ENCODE assay signal across 17 mouse cellular contexts in the genomic region with DNA sequence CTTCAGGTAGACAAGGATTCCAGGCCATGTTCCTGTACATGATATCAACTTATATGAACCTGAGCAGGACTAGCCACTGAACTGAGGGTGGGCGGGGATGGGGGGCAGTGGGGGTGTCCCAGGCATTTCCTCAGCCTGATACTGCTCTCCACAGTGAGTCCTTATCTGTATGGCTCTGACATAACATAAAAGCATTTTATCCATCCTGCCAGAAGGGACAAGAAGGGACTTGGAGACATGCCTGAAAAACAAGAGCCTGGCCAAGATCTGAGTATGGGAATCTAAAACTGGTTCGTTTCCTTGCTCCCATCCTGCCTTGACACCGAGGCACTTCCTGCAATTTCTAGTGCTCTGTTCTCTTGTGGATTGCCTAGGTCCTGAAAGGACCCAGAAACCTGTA. TPM values are rescaled to one million over a fixed set of nuclear protein-coding genes. Genes with fewer than 3 reads are reported as not detected.
DNase-seq lines count a peak whose midpoint lies in the region; ATAC-seq and TF ChIP-seq lines count a peak whose summit lies in the region.
"Had no signal": no experiment of that assay in that cellular context is flagged by ENCODE, and none has a peak within 500 bp of the region (broad histone marks: within the 10 kb centered on the region; RNA-seq: fewer than 3 reads in every experiment).

No protein-coding gene starts in this region.

- H3K4me2 ChIP-seq in lung, embryonic 14.5 days: no peak overlapping the region
- no peak overlapping the region for H3K4me2 ChIP-seq in heart, embryonic 14.5 days (ENCODE audit: low read length)
- H3K4me2 ChIP-seq in liver, embryonic 14.5 days (ENCODE audit: low read depth): no peak overlapping the region
- H3K4me2 ChIP-seq: forebrain, embryonic 15.5 days; limb, embryonic 12.5 days; midbrain, embryonic 12.5 days had no signal

- no peaks in the 10 kb centered on the region for H3K36me3 ChIP-seq in lung, embryonic 14.5 days (ENCODE audit: insufficient read depth)
- H3K36me3 ChIP-seq in heart, embryonic 14.5 days (ENCODE audit: control insufficient read depth, insufficient read depth, low read length): no peaks in the 10 kb centered on the region
- H3K36me3 ChIP-seq in liver, embryonic 14.5 days (replicated peaks; ENCODE audit: control insufficient read depth, insufficient read depth, low read depth): no peaks in the 10 kb centered on the region
- H3K36me3 ChIP-seq: forebrain, embryonic 15.5 days; limb, embryonic 12.5 days; midbrain, embryonic 12.5 days had no signal

- no peak for TF ChIP-seq EP300 in liver, embryonic 14.5 days (IDR thresholded peaks at IDR 0.05; ENCODE audit: low read depth)

- peak; percentile 23 for DNase-seq in lung, embryonic 14.5 days
- DNase-seq in lung, adult 2 months: no peak
- peak in 1 of 3 experiments; percentile 18 for DNase-seq in liver, embryonic 14.5 days (ENCODE audit: low read depth in 3 of 3, low spot score in 3 of 3)
- no peak for DNase-seq in adrenal gland, adult 18-20 months (ENCODE audit: low spot score in 2 of 2)
- no peak for DNase-seq in left cerebral cortex, adult 18-20 months (ENCODE audit: low spot score in 2 of 2)
- DNase-seq: adrenal gland, postnatal 10 days; gastrocnemius, postnatal 36 days; layer of hippocampus, postnatal 36 days; spleen, adult 18-20 months had no signal

- no peak for TF ChIP-seq CTCF in lung, embryonic 14.5 days (IDR thresholded peaks at IDR 0.05; ENCODE audit: low read depth)
- no peak for TF ChIP-seq CTCF in lung, adult 2 months (IDR thresholded peaks at IDR 0.05; ENCODE audit: insufficient read depth, low read length)
- no peak for TF ChIP-seq CTCF in liver, embryonic 14.5 days (IDR thresholded peaks at IDR 0.05; ENCODE audit: low read depth)

- H3K4me3 ChIP-seq in lung, embryonic 14.5 days (ENCODE audit: low read depth, low read length): no peak overlapping the region
- H3K4me3 ChIP-seq in lung, adult 2 months (replicated peaks; ENCODE audit: extremely low read depth, low read depth, low read length): no peak overlapping the region
- H3K4me3 ChIP-seq in heart, embryonic 14.5 days (ENCODE audit: control insufficient read depth in 1 of 2, insufficient read depth in 1 of 2, low read depth in 1 of 2, low read length in 2 of 2): no peak overlapping the region
- H3K4me3 ChIP-seq in liver, embryonic 14.5 days (ENCODE audit: insufficient read depth in 1 of 2, low read depth in 2 of 2, low read length in 2 of 2): no peak overlapping the region
- H3K4me3 ChIP-seq: forebrain, embryonic 15.5 days; limb, embryonic 12.5 days; midbrain, embryonic 12.5 days had no signal

- no peak overlapping the region for H3K27ac ChIP-seq in lung, embryonic 14.5 days (ENCODE audit: low read depth)
- peak overlapping the region; percentile 55 to 79 for H3K27ac ChIP-seq in heart, embryonic 14.5 days (replicated peaks in 1 of 2; ENCODE audit: control insufficient read depth in 1 of 2, insufficient read depth in 1 of 2, low read depth in 2 of 2, low read length in 2 of 2)
- H3K27ac ChIP-seq in liver, embryonic 14.5 days: no peak overlapping the region
- H3K27ac ChIP-seq: forebrain, embryonic 15.5 days; kidney, postnatal 0 days; limb, embryonic 12.5 days; midbrain, embryonic 12.5 days had no signal

- no peak overlapping the region for H3K9ac ChIP-seq in lung, embryonic 14.5 days
- H3K9ac ChIP-seq in heart, embryonic 14.5 days (ENCODE audit: low read length): no peak overlapping the region
- no peak overlapping the region for H3K9ac ChIP-seq in liver, embryonic 14.5 days (replicated peaks)
- H3K9ac ChIP-seq: forebrain, embryonic 15.5 days; limb, embryonic 12.5 days; midbrain, embryonic 12.5 days had no signal

- no peak for ATAC-seq in lung, embryonic 14.5 days (ENCODE audit: insufficient read depth)
- peak; percentile 51; the same call in 1 of the 2 replicates for ATAC-seq in heart, embryonic 14.5 days (ENCODE audit: insufficient number of reproducible peaks, insufficient read depth, low FRiP score, low read depth)
- ATAC-seq in liver, embryonic 14.5 days (ENCODE audit: insufficient read depth): peak; percentile 71
- peak; percentile 77 for ATAC-seq in megakaryocyte-erythroid progenitor cell, adult 5-6 weeks (replicated peaks; ENCODE audit: low FRiP score, low TSS enrichment, poor library complexity, severe bottlenecking)
- ATAC-seq: forebrain, embryonic 15.5 days had no signal

- no peaks in the 10 kb centered on the region for H3K27me3 ChIP-seq in lung, embryonic 14.5 days (ENCODE audit: insufficient read depth, low read length)
- no peaks in the 10 kb centered on the region for H3K27me3 ChIP-seq in heart, embryonic 14.5 days (ENCODE audit: control insufficient read depth, insufficient read depth, low read length)
- H3K27me3 ChIP-seq in liver, embryonic 14.5 days (ENCODE audit: control insufficient read depth, insufficient read depth, low read length): no peaks in the 10 kb centered on the region
- H3K27me3 ChIP-seq: CH12.LX; forebrain, embryonic 15.5 days; limb, embryonic 12.5 days had no signal

- no peaks in the 10 kb centered on the region for H3K9me3 ChIP-seq in lung, embryonic 14.5 days (ENCODE audit: low read depth, low read length)
- H3K9me3 ChIP-seq in heart, embryonic 14.5 days (ENCODE audit: control insufficient read depth, low read length): no peaks in the 10 kb centered on the region
- no peaks in the 10 kb centered on the region for H3K9me3 ChIP-seq in liver, embryonic 14.5 days (ENCODE audit: control insufficient read depth, low read length)
- H3K9me3 ChIP-seq: forebrain, embryonic 15.5 days; limb, embryonic 12.5 days; midbrain, embryonic 12.5 days had no signal

- no peak for TF ChIP-seq POLR2A in lung, adult 2 months (IDR thresholded peaks at IDR 0.05; ENCODE audit: borderline replicate concordance, extremely low read depth, low read depth, low read length)

- H3K4me1 ChIP-seq in lung, embryonic 14.5 days (ENCODE audit: insufficient read depth): no peaks in the 10 kb centered on the region
- H3K4me1 ChIP-seq in lung, adult 2 months (ENCODE audit: control insufficient read depth, insufficient read depth, low read length): peaks cover 26% of the 10 kb centered on the region
- peaks cover 12 to 25% of the 10 kb centered on the region in 2 experiments for H3K4me1 ChIP-seq in heart, embryonic 14.5 days (ENCODE audit: control insufficient read depth in 2 of 2, insufficient read depth in 2 of 2, low read length in 2 of 2)
- H3K4me1 ChIP-seq in liver, embryonic 14.5 days (replicated peaks; ENCODE audit: control insufficient read depth in 2 of 2, insufficient read depth in 2 of 2, low read length in 1 of 2): peaks cover 8 to 30% of the 10 kb centered on the region in 2 experiments
- H3K4me1 ChIP-seq: limb, embryonic 12.5 days had no signal

- whole genome bisulfite sequencing in lung, embryonic 14.5 days: 58% methylated on average over 3 of the region's 3 CpGs
- 33% methylated on average over 3 of the region's 3 CpGs for WGBS in lung, adult 2 months
- 51% methylated on average over 3 of the region's 3 CpGs for WGBS in heart, embryonic 14.5 days
- 19% methylated on average over 3 of the region's 3 CpGs for WGBS in liver, embryonic 14.5 days (ENCODE audit: insufficient replicate concordance)

RNA-seq across cellular contexts. Expression of gene Noxa1, which starts 11.1 kb away (rescaled TPM):
- 0.41 and 0.68 TPM in 2 replicates for polyA plus RNA-seq in lung, embryonic 14.5 days (2014; fragmentation: Nextera tagmentation; extraction: Ambion mirVana)
- polyA plus RNA-seq in lung, adult 2 months (2012; rRNA removed): 2.1 and 2.4 TPM in 2 replicates
- not detected in 2 replicates for polyA plus RNA-seq in heart, embryonic 14.5 days (2014; fragmentation: Nextera tagmentation; extraction: Ambion mirVana)
- 0.95 and 1.1 TPM in 2 replicates for polyA plus RNA-seq in liver, embryonic 14.5 days (2012; rRNA removed)
- 1.2 and 1.8 TPM in 2 replicates for polyA plus RNA-seq in liver, embryonic 14.5 days (2014; fragmentation: Nextera tagmentation; extraction: Ambion mirVana)
- total RNA-seq in megakaryocyte-erythroid progenitor cell, adult 5-6 weeks (2014; fragmentation: Nextera tagmentation): not detected in 2 replicates
- 1.1 TPM in 1 of 2 replicates, not detected in the other for total RNA-seq in megakaryocyte-erythroid progenitor cell, adult 5-6 weeks (2017)
- total RNA-seq in adrenal gland, adult 18-20 months (2021): not detected
- total RNA-seq in left cerebral cortex, adult 18-20 months (2021): not detected
- total RNA-seq: adrenal gland, postnatal 10 days; gastrocnemius, postnatal 36 days; layer of hippocampus, postnatal 36 days had no signal
- polyA plus RNA-seq: forebrain, embryonic 15.5 days; limb, embryonic 12.5 days; midbrain, embryonic 12.5 days had no signal

RNA-seq across cellular contexts. Expression of gene Entpd8, which starts 25.9 kb away (rescaled TPM):
- not detected in 2 replicates for polyA plus RNA-seq in lung, embryonic 14.5 days (2014; fragmentation: Nextera tagmentation; extraction: Ambion mirVana)
- 2.0 and 2.6 TPM in 2 replicates for polyA plus RNA-seq in lung, adult 2 months (2012; rRNA removed)
- not detected in 2 replicates for polyA plus RNA-seq in heart, embryonic 14.5 days (2014; fragmentation: Nextera tagmentation; extraction: Ambion mirVana)
- 4.9 and 5.3 TPM in 2 replicates for polyA plus RNA-seq in liver, embryonic 14.5 days (2012; rRNA removed)
- 2.3 and 3.6 TPM in 2 replicates for polyA plus RNA-seq in liver, embryonic 14.5 days (2014; fragmentation: Nextera tagmentation; extraction: Ambion mirVana)
- total RNA-seq in megakaryocyte-erythroid progenitor cell, adult 5-6 weeks (2014; fragmentation: Nextera tagmentation): not detected in 2 replicates
- not detected in 2 replicates for total RNA-seq in megakaryocyte-erythroid progenitor cell, adult 5-6 weeks (2017)
- total RNA-seq in adrenal gland, adult 18-20 months (2021): not detected
- total RNA-seq in left cerebral cortex, adult 18-20 months (2021): not detected
- total RNA-seq: CH12.LX; layer of hippocampus, postnatal 36 days had no signal
- polyA plus RNA-seq: forebrain, embryonic 15.5 days; limb, embryonic 12.5 days; midbrain, embryonic 12.5 days; neural tube, embryonic 11.5 days had no signal

RNA-seq across cellular contexts. Expression of gene Nsmf, which starts 51.9 kb away (rescaled TPM):
- polyA plus RNA-seq in lung, embryonic 14.5 days (2014; fragmentation: Nextera tagmentation; extraction: Ambion mirVana): 59.9 and 67.8 TPM in 2 replicates
- polyA plus RNA-seq in lung, adult 2 months (2012; rRNA removed): 124 and 135 TPM in 2 replicates
- polyA plus RNA-seq in heart, embryonic 14.5 days (2014; fragmentation: Nextera tagmentation; extraction: Ambion mirVana): 43.2 and 48.1 TPM in 2 replicates
- polyA plus RNA-seq in liver, embryonic 14.5 days (2012; rRNA removed): 10.3 and 11.0 TPM in 2 replicates
- polyA plus RNA-seq in liver, embryonic 14.5 days (2014; fragmentation: Nextera tagmentation; extraction: Ambion mirVana): 3.3 and 6.3 TPM in 2 replicates
- total RNA-seq in megakaryocyte-erythroid progenitor cell, adult 5-6 weeks (2014; fragmentation: Nextera tagmentation): 17.1 and 34.5 TPM in 2 replicates
- 5.9 and 21.1 TPM in 2 replicates for total RNA-seq in megakaryocyte-erythroid progenitor cell, adult 5-6 weeks (2017)
- total RNA-seq in adrenal gland, adult 18-20 months (2021): 10 to 100 TPM; 43.4 to 55.4 TPM
- 100 to 1,000 TPM; 435 to 452 TPM for total RNA-seq in left cerebral cortex, adult 18-20 months (2021)

Comparison
In these comparisons a context has a peak if more than half of its experiments do, and no peak if none do; other contexts are left out.
1. H3K27ac ChIP-seq: peak in heart, embryonic 14.5 days (2 of 2); none in lung, embryonic 14.5 days (single experiment) and liver, embryonic 14.5 days (single experiment).